Mouse (Mus musculus): ENCODE data around the gene Supt20. TPM values are rescaled to one million over a fixed set of nuclear protein-coding genes. Genes with fewer than 3 reads are reported as not detected.

Supt20 gene
- polyA plus RNA-seq, 1 experiment from 2014 or later = 97.1 TPM

DNA sequence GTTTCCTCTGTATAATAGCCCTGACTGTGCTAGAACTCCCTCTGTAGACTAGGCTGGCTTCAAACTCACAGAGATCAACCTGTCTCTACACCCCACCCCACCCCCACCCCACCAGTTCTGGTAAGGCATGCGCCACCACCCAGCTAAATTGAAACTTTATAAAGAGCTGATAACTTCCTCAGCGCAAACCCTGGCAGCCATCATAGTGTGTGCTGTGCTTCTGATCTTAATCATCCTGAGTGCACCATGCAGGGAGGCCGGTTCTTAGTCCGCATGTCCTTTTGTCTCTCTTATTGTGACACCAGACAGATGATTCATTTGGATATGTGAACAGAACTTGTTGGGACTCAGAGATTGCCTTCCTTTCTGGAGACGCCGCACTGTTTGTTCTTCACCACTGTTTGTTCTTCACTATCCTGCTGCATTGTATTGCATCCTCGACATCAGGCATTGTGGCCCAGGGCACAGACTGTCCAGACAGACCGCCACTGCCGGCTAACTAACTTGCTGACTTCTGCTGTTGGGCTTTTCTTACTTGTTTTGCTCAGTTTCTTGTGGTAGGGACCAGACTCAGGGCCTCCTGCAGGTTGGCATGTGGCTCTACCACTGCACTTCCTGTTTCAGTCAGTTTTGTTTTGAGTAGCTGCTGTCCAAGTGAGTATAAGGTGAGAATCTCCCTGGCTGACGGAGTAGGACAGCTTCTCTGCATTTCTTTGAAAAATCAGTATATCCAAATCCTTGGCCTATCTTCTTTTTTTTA lies 31.3 kb downstream of the Supt20 start:
- Histone ChIP-seq H3K27ac (ENCODE audit: low read length) (no peak overlapping the region), H3K4me3 (ENCODE audit: low read length) (no peak overlapping the region), H3K27me3 (ENCODE audit: control insufficient read depth, insufficient read depth, low read depth, low read length) (no peaks in the 10 kb centered on the region), H3K36me3 (ENCODE audit: control insufficient read depth, insufficient read depth, low read length) (peaks cover 33% of the 10 kb centered on the region), H3K9me3 (ENCODE audit: control insufficient read depth, low read length) (no peaks in the 10 kb centered on the region), H3K9ac (ENCODE audit: low read length) (no peak overlapping the region), H3K4me1 (replicated peaks; ENCODE audit: control insufficient read depth, insufficient read depth, low read length) (no peaks in the 10 kb centered on the region), H3K4me2 (ENCODE audit: low read depth, low read length) (no peak overlapping the region)
- no peak for ATAC-seq (ENCODE audit: low read depth)
- 83% methylated on average over 10 of the region's 10 CpGs for WGBS

DNA sequence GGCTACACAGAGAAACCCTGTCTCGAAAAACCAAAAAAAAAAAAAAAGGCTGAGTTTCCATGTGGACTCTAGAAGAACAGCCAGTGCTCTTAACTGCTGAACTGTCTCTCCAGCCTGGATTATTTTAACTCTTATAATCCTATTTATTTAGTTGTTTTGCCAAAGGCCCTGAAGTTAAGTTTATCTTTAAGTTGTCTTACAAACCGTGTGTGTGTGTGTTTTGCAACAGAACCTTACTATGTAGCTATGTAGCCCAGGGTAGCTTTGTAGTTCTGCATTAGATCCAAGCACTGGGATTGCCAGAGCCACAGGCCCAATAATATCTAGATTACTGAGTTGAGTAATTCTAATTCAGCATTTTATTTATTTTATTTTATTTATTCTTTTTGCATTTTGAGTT lies 32.7 kb downstream of the Supt20 start:
- no peak for ATAC-seq (ENCODE audit: low read depth)
- no peak overlapping the region for H3K4me3 ChIP-seq (ENCODE audit: low read length)
- H3K9me3 ChIP-seq (ENCODE audit: control insufficient read depth, low read length) = no peaks in the 10 kb centered on the region
- no peak overlapping the region for H3K27ac ChIP-seq (ENCODE audit: low read length)
- H3K4me1 ChIP-seq (replicated peaks; ENCODE audit: control insufficient read depth, insufficient read depth, low read length) = no peaks in the 10 kb centered on the region
- H3K4me2 ChIP-seq (ENCODE audit: low read depth, low read length) = no peak overlapping the region
- peaks cover 45% of the 10 kb centered on the region for H3K36me3 ChIP-seq (ENCODE audit: control insufficient read depth, insufficient read depth, low read length)
- WGBS = 69% methylated on average over 2 of the region's 2 CpGs
- H3K9ac ChIP-seq (ENCODE audit: low read length) = no peak overlapping the region
- no peaks in the 10 kb centered on the region for H3K27me3 ChIP-seq (ENCODE audit: control insufficient read depth, insufficient read depth, low read depth, low read length)

DNA sequence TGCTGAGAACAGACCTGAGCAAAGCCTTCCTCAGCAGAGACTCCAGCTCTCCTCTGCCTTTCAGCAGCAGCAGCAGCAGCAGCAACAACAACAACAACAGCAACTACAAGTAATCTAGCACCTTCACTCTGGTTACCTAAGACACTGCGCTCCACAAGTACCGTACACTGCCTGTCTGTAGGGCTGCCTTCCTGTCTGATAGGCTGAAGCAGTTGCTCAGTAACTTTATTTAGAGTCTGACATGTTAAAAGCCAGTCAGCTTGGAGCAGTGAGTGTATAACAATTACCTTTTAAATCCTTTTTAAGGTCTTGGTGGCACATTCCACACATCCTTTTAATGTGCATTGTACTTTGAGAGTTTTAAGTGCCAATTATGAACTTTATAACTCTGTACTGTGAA lies 35.0 kb downstream of the Supt20 start:
- Histone ChIP-seq H3K9ac (ENCODE audit: low read length) (no peak overlapping the region), H3K36me3 (ENCODE audit: control insufficient read depth, insufficient read depth, low read length) (peaks cover 46% of the 10 kb centered on the region), H3K27ac (ENCODE audit: low read length) (no peak overlapping the region), H3K4me3 (ENCODE audit: low read length) (no peak overlapping the region), H3K9me3 (ENCODE audit: control insufficient read depth, low read length) (no peaks in the 10 kb centered on the region), H3K27me3 (ENCODE audit: control insufficient read depth, insufficient read depth, low read depth, low read length) (no peaks in the 10 kb centered on the region), H3K4me1 (replicated peaks; ENCODE audit: control insufficient read depth, insufficient read depth, low read length) (no peaks in the 10 kb centered on the region), H3K4me2 (ENCODE audit: low read depth, low read length) (no peak overlapping the region)
- no peak for ATAC-seq (ENCODE audit: low read depth)
- WGBS = 92% methylated on average over 2 of the region's 2 CpGs

DNA sequence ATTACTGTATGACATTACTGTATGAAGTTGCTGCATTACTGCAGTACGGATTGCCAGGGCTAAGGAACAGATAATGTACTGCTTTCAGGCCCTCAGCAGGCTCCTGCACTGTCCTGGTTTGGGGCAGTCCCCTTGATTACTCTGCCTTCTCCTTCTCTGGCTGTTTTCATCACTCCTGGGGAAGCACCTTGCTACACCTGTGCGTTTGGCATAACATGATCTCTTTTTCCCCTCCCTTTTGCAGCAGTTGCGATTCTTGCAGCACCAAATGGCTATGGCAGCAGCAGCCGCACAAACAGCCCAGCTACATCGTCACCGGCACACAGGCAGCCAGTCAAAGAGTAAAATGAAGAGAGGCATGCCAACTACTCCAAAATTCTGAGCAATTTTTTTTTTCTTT lies 35.5 kb downstream of the Supt20 start:
- Histone ChIP-seq H3K4me3 (ENCODE audit: low read length) (no peak overlapping the region), H3K9me3 (ENCODE audit: control insufficient read depth, low read length) (no peaks in the 10 kb centered on the region), H3K4me2 (ENCODE audit: low read depth, low read length) (no peak overlapping the region), H3K36me3 (ENCODE audit: control insufficient read depth, insufficient read depth, low read length) (peaks cover 42% of the 10 kb centered on the region), H3K4me1 (replicated peaks; ENCODE audit: control insufficient read depth, insufficient read depth, low read length) (no peaks in the 10 kb centered on the region), H3K27ac (ENCODE audit: low read length) (no peak overlapping the region), H3K9ac (ENCODE audit: low read length) (no peak overlapping the region), H3K27me3 (ENCODE audit: control insufficient read depth, insufficient read depth, low read depth, low read length) (no peaks in the 10 kb centered on the region)
- WGBS = 84% methylated on average over 6 of the region's 6 CpGs
- ATAC-seq (ENCODE audit: low read depth) = no peak

DNA sequence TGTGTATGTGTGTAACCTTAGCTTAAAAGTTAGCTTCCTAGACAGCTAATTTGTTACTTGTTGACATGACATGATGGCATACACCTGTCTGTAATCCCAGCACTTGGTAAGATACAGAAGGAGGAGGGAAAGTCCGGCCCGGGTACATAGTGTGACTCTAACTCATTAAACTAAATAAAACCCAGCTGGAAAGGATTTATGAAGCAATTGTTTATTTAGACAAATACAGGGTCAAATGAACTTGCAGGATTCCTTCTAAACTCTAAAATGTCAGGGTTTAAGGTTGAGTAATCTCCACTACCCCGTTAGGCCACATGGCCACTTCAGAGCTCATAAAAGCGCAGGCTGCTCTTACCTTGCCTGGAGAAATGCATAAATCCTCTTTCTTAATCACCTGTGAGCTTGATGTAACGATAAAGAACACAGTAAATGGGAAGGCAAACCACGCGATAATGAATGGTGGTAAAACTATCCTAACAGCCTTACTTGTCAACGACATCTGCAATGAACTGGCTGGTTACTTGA lies 39.1 kb downstream of the Supt20 start:
- H3K4me2 ChIP-seq (ENCODE audit: low read depth, low read length) = no peak overlapping the region
- WGBS = 61% methylated on average over 8 of the region's 8 CpGs
- ATAC-seq (ENCODE audit: low read depth) = no peak
- H3K9me3 ChIP-seq (ENCODE audit: control insufficient read depth, low read length) = no peaks in the 10 kb centered on the region
- no peak overlapping the region for H3K9ac ChIP-seq (ENCODE audit: low read length)
- H3K27ac ChIP-seq (ENCODE audit: low read length) = no peak overlapping the region
- no peaks in the 10 kb centered on the region; the same call in 1 of the 2 replicates for H3K4me1 ChIP-seq (replicated peaks; ENCODE audit: control insufficient read depth, insufficient read depth, low read length)
- H3K4me3 ChIP-seq (ENCODE audit: low read length) = no peak overlapping the region
- no peaks in the 10 kb centered on the region for H3K27me3 ChIP-seq (ENCODE audit: control insufficient read depth, insufficient read depth, low read depth, low read length)
- H3K36me3 ChIP-seq (ENCODE audit: control insufficient read depth, insufficient read depth, low read length) = peaks cover 42% of the 10 kb centered on the region

DNA sequence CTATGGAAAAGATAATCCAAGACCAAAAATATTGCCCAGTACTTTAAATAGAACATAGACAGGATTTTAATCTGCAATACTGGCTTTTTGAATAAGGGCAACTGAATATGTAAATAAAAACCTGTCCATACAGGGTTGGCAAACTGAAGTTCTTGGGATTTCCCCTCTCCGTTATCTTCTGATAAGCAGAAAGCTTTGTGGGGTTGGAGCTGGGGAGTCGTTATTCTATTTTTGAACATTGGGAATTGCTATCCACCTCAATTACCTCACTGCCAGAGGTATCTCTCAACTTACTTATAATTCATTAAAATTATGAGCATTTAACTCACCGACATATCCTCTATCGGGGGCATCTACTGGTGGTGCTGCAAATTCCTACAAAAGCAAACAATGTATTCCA lies 39.8 kb downstream of the Supt20 start:
- Histone ChIP-seq H3K4me2 (ENCODE audit: low read depth, low read length) (no peak overlapping the region), H3K27ac (ENCODE audit: low read length) (no peak overlapping the region), H3K9ac (ENCODE audit: low read length) (no peak overlapping the region), H3K4me3 (ENCODE audit: low read length) (no peak overlapping the region), H3K27me3 (ENCODE audit: control insufficient read depth, insufficient read depth, low read depth, low read length) (no peaks in the 10 kb centered on the region), H3K9me3 (ENCODE audit: control insufficient read depth, low read length) (no peaks in the 10 kb centered on the region), H3K4me1 (replicated peaks; ENCODE audit: control insufficient read depth, insufficient read depth, low read length) (no peaks in the 10 kb centered on the region; the same call in 1 of the 2 replicates), H3K36me3 (ENCODE audit: control insufficient read depth, insufficient read depth, low read length) (peaks cover 36% of the 10 kb centered on the region)
- ATAC-seq (ENCODE audit: low read depth) = no peak
- WGBS = 83% methylated on average over 4 of the region's 4 CpGs

DNA sequence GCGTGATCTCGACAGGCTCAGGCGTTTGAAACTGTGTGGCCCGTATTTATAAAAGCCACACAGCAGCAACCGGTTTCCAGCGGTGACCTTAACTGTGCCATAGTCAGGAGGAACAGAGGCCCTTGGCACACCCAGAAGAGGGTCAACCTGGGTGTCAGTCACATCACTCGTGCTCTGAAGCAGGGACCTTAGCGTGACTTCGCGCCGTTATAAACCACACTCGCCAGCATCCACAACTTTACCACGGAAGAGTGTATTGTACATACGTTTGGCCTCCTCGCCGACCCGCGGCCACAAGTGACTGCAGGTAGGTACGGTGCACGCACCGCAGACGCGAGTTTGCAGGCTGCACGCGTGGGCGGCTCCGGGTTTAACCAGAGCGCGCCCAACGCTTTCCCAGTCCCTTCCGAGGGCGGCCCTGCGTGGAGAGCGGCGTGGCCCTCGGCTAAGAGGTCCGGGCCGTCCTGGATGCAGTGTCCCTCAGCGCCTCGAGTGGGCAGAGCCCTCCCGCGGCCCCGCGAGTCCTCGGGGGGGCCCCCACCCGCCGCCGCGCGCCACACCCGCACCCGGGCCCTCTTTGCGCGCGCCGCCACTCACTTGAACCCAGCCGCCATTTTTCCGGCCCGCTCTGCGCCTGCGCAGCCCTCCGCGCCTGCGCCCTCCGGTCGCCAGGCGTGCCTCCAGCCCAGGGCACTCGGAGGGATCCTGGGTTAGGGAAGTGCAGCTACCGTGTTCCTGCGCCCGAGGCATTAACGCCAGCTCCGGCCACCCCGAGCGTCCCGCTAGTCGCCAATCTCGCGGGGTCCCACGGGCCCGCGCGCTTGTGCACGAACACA lies 42.0 kb downstream of the Supt20 start:
- H3K4me1 ChIP-seq (replicated peaks; ENCODE audit: control insufficient read depth, insufficient read depth, low read length) = no peaks in the 10 kb centered on the region; the same call in 1 of the 2 replicates
- peak overlapping the region; percentile 97 for H3K9ac ChIP-seq (ENCODE audit: low read length)
- H3K4me2 ChIP-seq (ENCODE audit: low read depth, low read length) = peak overlapping the region; percentile 83
- H3K36me3 ChIP-seq (ENCODE audit: control insufficient read depth, insufficient read depth, low read length) = peaks cover 20% of the 10 kb centered on the region
- H3K4me3 ChIP-seq (ENCODE audit: low read length) = peak overlapping the region; percentile 89
- under 1% methylated on average over 62 of the region's 84 CpGs for WGBS
- H3K27me3 ChIP-seq (ENCODE audit: control insufficient read depth, insufficient read depth, low read depth, low read length) = no peaks in the 10 kb centered on the region
- H3K9me3 ChIP-seq (ENCODE audit: control insufficient read depth, low read length) = no peaks in the 10 kb centered on the region
- peak; percentile 94 for ATAC-seq (ENCODE audit: low read depth)
- peak overlapping the region; percentile 100 for H3K27ac ChIP-seq (ENCODE audit: low read length)

DNA sequence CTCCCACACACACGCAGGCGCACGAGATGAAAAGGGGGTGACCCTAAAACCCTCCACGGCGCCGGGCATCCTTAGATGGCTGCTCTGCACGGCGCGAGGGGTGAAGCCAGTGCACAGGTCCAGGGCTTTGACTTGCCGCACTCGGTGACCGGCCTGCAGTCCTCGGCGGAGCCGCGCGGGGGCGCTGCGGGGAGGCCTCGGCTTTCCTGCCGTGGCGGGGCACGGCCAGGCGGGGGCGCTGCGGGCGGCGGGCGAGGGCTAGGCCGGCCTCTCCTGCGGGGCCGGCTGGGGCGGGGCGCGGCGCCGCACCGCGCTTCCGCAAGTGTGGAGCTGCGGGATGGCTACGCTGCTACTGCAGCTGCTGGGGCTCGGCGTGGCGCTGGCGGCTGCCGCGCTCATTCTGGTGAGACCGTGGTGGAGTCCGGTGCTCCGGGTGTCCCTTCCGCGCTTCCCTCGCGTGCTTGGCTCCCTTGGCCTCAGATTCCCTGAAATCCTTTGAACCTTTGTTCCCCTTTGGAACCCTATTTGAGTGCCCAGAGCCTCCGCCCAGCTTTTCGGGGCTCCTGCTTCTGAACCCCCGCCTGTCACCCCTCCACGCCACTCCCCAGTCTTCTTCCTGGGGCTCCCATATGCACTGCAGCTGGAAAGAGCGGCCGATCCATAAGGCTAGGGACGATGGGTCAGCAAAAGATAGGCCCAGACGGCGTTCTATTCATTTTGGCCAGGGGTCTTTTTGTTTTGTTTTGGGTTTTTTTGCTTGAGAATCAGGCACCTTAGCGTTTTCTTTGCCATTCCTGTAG lies 42.8 kb downstream of the Supt20 start, which contains the start of the genes Exosc8 and Alg5:
Exosc8 (minus strand) TSS at position 147 of the 800 bp plus-strand sequence.
Alg5 (plus strand) TSS at position 293 of the 800 bp plus-strand sequence.
- H3K27me3 ChIP-seq (ENCODE audit: control insufficient read depth, insufficient read depth, low read depth, low read length) = no peaks in the 10 kb centered on the region
- under 1% methylated on average over 56 of the region's 65 CpGs for WGBS
- no peaks in the 10 kb centered on the region for H3K9me3 ChIP-seq (ENCODE audit: control insufficient read depth, low read length)
- H3K4me1 ChIP-seq (replicated peaks; ENCODE audit: control insufficient read depth, insufficient read depth, low read length) = no peaks in the 10 kb centered on the region; the same call in 1 of the 2 replicates
- H3K4me3 ChIP-seq (ENCODE audit: low read length) = peak within 1 kb of the TSS; percentile 89
- peaks cover 15% of the 10 kb centered on the region for H3K36me3 ChIP-seq (ENCODE audit: control insufficient read depth, insufficient read depth, low read length)
- peak within 1 kb of the TSS; percentile 97 for H3K9ac ChIP-seq (ENCODE audit: low read length)
- H3K4me2 ChIP-seq (ENCODE audit: low read depth, low read length) = peak within 1 kb of the TSS; percentile 83
- ATAC-seq (ENCODE audit: low read depth) = peak; percentile 90
- peak within 1 kb of the TSS; percentile 100 for H3K27ac ChIP-seq (ENCODE audit: low read length)

All from lung, embryonic 16.5 days (tissue).